Mouse (Mus musculus) erythroblast, adult 5-6 weeks (primary cell): ENCODE measurements around the gene Gm49601. TPM values are rescaled to one million over a fixed set of nuclear protein-coding genes. Genes with fewer than 3 reads are reported as not detected.
A peak's percentile ranks its signal among the peaks of the same experiment; 100 is the strongest.

Experiments
- ATAC-seq: replicated peaks from 2 replicates; pipeline ENCODE4 v1.8.0; 2016; ENCODE audit warnings: moderate number of reproducible peaks, mild to moderate bottlenecking, moderate TSS enrichment, inconsistent platforms; ENCODE audit not compliant: poor library complexity, low FRiP score, severe bottlenecking
- total RNA-seq, 2 experiments: library from RNA; stranded (forward) in 1 of 2; stranded (reverse) in 1 of 2; fragments of 150-400 nt in 1 of 2; fragments of 200-764, 138-1000 nt in 1 of 2; gene quantifications; 2 replicates each; pipeline versions ENCODE4 v1.2.3 to v1.2.4; 2015 to 2017; ENCODE audit warnings: low replicate concordance in 2 of 2

The Gm49601 gene
- total RNA-seq, 2 experiments from 2014 or later, result 0.85 TPM; not detected in 1

DNA sequence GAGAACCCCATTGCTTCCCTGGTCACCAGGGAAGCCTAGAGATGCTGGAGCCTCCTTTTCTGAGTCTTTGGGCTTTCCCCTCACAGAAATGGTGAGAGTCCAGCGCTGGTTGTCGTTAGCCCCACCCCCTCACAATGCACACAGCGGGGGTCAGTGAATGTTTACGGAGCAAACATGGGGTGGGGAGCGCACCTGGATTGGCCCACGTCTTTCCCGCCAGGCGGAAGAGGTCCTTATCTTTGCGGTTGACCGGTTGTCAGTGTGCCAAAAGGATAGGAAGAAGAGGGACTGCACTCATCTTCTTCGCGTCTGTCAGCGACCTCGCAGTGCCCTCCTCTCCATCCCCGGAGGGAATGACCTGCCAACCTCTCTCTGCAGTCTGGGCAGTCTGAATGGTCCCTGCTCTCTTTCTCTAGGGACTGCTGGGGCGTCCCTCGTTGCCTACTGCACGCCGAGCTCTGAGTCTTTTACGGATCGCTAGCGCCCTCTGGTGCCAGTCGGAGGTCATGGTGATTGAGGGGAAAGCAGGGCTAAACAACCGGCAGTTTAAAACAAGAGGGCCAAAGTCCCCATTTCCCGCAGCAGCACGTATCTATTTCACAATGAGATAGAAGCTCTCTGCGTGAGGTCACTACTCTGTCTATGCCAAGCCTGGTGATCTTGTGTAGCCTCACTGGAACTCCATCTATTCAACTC lies 8.7 kb downstream of the Gm49601 start:
- ATAC-seq, result peak; percentile 72

DNA sequence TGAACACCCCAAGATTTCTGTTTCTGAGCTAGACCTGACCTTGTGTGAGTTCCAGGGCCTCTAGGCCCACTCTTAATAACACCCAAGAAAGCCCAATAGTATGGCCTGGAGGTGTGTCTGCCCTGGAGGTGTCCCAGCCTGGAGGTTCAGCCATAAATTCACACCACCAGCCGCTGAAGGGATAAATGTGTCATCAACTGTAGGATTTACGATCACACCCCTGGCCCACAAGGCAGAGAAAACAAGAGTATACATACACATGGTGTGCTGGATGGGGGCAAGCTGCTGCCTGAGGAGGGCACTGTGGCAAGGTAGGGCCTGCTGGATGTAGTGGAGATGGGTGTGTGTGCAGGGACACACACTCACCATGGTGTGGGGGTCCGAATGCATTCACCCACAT lies 12.9 kb downstream of the Gm49601 start:
- no peak for ATAC-seq

DNA sequence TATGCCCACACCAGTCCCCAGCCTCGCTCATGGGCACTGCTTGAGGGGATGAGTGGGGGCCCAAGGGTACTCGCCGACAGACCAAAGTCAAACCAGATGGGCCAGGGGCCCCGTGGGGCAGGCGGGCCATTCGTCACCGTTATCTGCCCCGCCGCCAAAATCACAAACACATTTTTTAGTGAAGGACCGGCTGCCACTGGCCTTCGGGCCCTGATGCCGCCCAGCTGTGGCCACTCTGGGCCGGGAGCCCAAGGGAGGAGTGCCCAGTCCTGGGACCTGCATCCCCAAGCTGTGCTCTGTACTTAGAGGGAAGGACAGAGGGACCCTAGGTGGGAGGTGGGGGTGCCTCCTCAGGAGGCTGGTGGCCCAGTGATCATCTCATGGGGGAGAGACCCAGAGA lies 14.5 kb downstream of the Gm49601 start:
- ATAC-seq, result no peak

DNA sequence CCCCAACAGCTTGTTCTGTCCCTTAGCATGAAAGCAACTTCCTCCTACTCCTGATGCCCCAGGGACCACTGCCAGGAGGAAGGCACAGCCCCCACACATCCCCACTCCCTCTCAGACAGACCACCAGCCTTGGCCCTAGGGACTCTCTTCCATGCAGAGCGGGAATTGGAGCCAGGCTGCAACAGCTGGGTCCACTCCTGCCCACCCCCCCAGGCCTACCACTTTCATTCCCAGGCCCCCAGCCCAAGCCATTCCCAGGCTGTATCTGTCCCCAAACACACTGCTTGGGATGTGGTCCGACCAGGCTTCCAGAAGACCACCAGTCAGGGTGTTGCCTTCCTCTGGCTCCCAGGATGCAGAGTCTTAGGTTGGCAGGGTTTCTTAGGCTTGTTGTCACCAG lies 17.1 kb downstream of the Gm49601 start:
- no peak for ATAC-seq

DNA sequence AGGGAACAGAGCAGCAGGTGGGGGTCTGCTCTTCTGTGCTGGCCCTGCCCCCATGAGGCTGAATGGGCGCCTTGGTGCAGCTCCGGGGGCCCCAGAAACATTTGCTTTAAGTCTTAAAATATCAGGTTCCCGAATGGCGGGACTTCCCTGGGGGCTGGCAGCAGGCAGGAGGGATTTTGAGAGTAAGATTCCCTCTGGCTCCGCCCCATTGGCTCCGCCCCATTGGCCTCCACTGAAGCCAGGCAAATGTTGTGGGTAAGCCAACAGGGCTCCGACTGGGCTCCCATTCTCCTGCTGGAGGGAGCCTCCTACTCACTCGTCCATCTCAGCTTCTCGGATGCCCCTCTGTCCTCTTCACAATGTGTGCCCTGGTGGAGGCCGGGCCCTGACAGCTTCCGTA lies 18.0 kb downstream of the Gm49601 start:
- no peak for ATAC-seq

DNA sequence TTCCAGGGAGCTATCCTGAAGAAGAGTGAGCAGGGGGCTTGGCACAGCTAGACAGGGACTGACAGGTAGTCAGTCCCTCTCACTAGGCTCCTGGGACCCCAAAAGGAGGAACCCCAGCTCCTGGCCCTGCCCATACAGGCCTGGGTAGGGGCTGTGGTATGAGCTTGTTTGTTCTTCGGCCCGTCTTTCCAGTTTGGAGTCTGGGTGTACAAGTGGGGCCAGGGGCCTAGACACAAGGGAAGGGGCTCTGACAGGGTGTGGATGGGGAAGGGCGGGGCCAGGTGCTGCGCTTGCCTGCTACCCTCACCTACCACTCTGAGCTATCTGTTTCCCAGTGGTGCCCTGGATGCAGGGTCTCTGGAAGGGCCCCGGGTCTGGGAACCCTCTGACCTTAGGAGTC lies 20.5 kb downstream of the Gm49601 start:
- ATAC-seq, result no peak

DNA sequence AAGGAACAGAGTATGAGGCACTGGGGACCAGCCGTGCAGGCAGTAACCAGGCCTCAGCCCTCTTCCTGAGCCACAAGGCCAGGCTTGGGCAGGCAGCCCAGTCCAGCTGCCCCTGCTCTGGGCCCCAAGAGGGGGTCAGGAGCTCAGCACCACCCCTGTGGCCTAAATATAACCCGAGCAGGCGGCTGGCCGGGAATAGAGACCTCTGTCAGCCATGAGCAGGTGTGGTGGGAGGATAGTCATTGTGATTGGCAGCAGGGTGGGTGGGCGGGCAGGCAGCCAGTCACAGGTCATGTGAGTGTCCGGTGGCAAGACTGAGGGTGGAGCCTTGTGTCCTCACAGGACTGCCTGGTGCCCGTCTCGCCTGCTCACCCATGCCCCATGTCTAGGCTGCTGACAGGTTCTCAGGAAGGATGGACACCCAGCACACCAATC lies 21.9 kb downstream of the Gm49601 start:
- ATAC-seq, result no peak

DNA sequence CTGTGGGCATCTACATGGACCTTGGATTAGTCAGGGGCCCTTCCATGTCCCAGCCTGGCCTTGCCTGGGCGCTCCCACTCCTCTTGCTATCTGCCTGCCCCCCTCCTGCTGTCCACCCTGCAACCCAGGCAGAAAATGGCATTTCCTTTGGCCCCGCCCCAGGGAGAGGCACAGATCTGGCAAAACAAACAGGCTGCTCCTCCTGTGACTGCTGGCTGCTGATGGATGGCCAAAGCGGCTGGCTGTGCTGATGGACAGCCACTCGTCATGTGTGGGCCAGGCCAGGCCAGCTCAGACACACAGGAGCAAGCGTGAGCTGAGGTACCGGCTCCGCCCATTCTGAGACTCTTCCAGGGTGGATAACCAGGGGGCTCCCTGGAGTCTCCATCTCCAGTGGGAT lies 24.8 kb downstream of the Gm49601 start:
- no peak for ATAC-seq

DNA sequence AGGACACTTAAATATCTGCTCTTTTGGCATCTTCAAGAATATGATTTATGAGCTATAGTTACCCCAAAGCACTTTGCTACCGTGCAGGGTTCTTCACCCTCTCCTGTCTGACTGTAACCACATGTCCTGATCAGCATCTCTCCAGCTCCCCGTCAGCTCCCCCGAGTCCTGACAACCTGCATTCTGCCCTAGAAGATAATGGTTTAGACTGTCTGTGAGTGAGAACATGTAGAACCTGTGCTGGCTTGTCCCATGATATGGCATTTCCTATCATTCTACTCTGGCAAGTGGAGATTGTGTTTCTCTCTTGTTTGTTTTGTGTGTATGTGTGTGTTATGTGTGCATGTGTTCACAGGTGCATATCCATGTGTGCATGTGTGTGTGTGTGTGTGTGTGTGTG lies 28.2 kb downstream of the Gm49601 start:
- no peak for ATAC-seq

DNA sequence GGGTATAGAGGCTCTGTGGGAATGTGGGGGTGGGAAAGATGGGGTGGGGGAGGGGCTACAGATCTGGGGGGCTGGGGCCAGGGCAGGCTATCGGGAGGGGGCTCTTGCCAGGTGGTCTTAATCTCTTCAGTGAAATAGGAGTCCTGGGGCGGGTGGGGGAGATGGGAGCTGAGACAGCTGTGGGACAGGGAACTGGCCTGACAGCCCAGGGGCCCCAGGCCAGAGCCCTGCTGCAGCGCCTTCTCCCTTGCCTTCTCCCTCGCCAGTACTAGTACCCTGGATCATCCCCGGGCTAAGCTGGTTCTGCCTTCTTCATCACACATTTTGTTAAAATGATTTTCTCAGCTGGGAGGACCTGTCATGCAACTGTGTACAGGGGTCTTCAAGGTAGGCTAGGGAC lies 30.0 kb downstream of the Gm49601 start:
- no peak for ATAC-seq

DNA sequence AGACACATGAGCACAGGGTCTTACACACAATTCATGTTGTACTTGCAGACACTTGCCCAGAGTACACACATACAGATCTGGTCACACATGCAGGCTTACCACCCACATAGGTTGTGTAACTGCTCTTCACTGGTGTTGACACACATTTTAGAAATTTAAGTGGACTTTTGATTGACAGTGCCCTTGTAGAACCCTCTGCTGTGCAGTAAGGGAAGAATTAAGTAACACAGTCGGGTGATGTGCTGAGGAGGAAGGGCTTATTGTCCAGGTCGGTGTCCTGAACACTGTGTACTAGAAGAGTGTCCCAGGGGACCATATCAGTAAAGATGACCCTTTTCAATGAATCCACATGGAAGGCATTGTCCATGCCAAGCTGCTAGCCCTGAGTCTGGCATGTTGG lies 32.3 kb downstream of the Gm49601 start:
- ATAC-seq, result no peak

DNA sequence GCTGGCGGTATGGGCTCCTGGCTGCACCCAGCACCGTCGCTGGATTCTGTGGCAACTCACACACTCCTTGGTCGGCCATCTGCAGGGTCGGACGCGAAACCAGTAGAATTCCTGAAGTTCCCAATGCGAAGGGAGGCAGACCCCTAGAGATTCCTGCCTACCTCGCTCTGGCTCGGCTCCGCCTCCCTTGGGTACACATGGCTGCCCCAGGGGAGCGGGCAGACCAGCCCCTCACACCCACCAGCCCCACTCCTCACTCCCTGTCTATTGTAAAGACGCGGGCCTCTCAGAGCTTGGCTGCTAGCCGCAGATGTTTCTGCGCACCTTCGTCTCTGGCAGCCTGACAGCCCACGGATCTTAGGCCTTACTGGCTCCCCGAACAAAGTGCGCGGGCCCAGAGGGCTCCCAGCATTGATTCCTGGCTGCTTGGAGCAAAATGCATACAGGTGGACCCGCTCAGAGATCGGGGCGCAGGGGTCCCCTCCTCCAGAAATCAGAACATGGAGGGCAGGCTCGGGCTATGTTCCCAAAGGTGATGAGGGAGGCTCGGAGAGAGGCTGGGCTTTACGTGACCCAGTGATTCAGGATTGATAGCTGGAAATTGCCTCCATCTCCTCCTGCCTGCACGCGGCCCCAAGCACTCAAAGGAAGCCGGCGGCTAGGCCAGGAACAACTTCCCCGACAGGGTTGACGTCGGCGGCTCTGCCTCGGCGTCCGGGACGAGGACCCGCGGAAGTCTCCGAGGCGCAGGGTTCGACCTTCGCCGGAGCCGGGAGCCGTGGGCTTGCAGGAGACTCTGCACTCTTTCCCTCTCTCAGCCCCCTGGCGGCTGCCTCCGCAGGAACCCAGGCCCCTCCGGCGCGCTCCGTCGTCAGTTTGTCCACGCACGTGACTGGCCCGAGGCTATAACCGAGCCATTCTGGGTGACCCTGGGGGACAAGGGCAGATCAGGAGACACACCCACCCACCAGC lies 34.9 kb downstream of the Gm49601 start:
- no peak for ATAC-seq

DNA sequence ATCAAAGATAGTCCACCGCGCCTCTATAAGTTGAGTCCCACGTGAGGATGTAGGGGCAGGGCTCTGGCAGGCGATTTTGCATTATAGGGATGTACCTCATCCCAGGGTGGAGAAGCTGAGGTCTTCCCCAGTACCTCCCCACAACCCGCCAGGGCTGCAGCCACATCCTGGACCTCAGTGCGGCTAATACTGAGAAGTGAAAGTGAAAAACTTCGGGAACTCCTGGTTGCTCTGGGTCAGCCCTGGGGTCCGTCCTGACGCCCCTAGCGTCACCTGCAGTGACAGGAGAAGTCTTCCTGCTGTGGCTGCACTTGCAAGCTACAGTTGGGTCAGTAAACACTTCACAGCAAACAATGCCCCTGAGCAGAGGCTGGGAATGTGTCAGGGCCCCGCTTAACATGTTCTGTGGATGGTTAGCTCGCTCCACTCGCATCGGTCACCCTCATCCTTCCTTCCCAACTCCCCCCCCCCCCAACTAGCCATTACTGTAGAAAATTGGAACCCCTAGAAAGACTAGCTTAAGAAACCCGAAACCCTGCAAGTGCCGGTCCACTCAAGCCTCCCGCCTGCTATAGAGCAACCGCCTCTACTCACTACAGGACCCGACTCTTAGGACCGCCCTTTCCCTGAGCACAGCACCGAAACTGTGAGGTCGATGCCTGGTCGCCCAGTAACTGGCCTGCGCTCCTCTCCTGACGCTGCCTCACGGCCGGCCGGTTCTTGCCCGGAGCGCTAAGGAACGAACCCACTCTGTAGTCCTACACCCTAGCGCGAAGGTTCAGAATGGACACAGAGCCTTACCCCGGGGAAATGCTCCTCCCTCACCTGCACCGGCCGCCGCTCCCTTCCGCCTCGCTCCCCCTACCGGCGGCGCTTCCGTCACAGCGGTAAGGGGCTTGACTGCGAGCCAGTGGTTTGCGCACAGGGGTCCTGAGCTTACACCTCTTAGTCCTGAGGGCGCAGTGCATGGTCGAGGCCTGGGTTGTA lies 36.1 kb downstream of the Gm49601 start, which contains the start of gene Tbx1:
Gene Tbx1 (minus strand): TSS at position 868 of the 987 bp plus-strand sequence.
- no peak for ATAC-seq

DNA sequence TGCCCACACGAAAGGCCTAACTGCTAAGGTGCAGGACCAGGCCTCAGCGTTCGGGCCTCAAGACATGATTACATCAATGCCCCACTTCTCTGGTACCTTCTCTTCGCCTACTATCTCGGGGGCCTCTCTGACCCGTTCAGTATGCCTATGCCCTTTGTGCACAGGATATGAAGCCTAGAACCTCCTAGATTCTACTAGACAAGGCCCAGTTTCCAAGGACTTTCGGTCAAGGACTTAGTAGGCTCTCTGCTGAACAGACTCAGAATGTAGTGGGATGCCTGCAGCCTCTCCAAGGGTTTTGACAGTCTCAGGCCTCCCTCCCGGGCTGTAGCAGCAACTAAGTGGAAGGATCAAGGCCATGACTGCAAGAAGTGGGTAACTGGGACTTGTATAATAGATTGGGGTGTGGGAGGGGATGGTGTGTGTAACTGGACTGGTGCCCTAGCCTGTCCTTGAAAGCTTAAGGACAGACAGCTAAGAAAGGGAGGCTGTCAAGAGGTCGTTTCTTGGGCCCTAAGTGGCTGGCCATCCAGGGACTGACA lies 37.1 kb downstream of the Gm49601 start:
- no peak for ATAC-seq

DNA sequence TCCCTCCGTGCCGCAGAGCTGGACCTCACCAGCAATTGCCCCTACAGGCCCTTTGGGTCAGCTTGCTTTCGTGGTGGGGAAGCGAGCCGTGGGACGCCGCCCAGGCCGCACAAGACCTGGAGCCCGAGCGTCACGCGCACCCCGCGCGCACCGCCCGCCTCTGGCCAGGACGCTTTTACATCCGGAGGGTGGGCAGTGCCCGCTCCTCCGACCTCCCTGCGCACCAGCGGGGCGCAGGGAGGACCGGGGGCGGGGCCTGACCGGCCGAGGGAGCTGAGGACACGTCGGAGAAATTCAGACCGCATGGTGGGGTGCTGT lies 37.5 kb downstream of the Gm49601 start:
- no peak for ATAC-seq

DNA sequence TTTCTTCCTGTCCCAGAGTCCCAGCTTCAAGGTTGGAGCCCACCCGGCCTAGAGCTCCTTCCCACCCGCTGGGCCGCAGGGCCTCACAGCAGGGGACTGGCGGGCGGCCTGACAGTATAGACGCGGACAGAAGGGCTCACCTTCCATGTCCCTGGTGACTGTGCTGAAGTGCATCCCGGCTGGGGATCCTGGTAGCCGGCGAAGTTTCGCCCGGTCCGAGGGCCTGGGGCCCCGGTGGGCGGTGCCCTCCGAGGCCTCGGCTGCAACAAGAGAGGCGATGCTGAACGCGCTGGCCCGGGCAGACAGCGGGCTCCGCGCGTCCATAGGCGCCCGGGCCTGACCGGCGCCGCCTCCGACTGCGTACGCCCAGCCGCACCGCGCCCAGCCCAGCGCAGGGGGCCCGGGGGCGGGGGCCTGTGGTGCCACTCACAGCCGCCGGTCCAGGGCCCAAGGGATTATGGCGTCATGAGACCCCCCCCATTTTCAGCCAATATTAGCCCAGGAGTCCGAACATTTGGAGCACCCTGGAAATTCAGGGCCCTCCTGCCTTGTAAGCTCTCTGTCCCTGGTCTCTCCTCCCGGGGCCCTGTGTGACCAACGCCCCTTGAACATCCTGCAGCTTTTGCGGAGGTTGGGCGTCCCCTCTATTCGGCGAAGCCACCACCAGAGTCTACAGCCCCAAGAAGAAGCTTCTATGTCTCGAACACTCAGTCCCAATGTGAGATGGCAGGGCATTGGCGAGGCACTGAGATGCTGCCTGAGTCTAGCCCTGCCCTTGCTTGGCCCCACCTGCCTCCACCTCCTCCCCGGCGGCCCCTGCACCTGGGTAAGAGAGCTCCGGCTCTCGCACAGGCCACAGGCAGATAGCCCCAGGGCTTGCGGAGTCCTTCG lies 38.1 kb downstream of the Gm49601 start:
- no peak for ATAC-seq

DNA sequence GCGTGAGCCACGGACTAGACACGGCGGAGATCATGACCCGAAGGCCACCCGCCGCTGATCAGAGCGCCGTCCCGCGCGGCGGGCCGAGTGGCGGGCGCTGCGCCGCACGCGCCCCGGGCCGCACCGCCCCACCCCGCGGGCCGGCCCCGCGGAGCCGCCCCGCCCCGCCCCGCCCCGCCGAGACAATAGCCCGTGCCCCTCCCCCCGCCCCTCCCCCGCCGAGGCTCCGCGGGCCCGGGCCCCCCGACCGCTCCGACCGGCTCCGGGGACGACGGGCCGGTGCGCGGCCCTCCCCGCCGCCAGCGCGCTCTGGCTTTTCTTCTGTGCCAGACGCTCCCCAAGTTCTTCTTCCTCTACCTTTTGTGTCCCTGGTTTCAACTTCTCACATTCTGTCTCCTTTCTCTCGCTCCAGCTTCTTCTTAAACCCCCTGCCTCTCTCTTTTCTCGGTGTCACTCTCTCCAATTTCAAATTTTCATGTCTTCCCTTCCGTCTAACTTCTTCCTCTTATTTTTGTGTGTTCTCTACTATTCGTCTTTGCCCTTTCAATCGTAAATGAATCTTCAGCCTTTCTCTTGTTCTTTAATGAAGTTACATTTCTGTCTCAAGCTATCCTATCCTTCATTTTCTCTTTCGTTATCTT lies 39.2 kb downstream of the Gm49601 start:
- ATAC-seq, result no peak
